Mouse (Mus musculus) lung, adult 2 months (tissue): ENCODE measurements around the gene Kmt5b. TPM values are rescaled to one million over a fixed set of nuclear protein-coding genes. Genes with fewer than 3 reads are reported as not detected.

Source experiments
- DNase-seq: peaks from one replicate; pipeline ENCODE4 v3.0.0; 2022
- H3K4me1 ChIP-seq: fragments of 200-500 bp; 2 replicates; pipeline ENCODE4 v1.6.1; 2011; ENCODE audit warnings: low read length; ENCODE audit not compliant: control insufficient read depth, insufficient read depth
- H3K4me3 ChIP-seq: fragments of 200-500 bp; replicated peaks from 2 replicates; pipeline ENCODE3; 2011; ENCODE audit warnings: low read depth, mild to moderate bottlenecking, control low read depth, low read length; ENCODE audit errors: extremely low read depth
- CTCF ChIP-seq: fragments of 200-500 bp; IDR thresholded peaks from 2 replicates; pipeline ENCODE4 v1.5.1; 2011; ENCODE audit warnings: mild to moderate bottlenecking, low read length, control low read depth; ENCODE audit not compliant: insufficient read depth
- POLR2A ChIP-seq: fragments of 200-500 bp; IDR thresholded peaks from 2 replicates; pipeline ENCODE4 v1.6.1; 2011; ENCODE audit warnings: low read depth, mild to moderate bottlenecking, control low read depth, low read length, borderline replicate concordance; ENCODE audit errors: extremely low read depth
- WGBS: fragments of 180-500 bp; shearing (Covaris S2); methylation state at CpG from one replicate; pipeline ENCODE4 v1.1.7; 2018; 5-methylcytosine and 5-hydroxymethylcytosine counted together
- polyA plus RNA-seq: library from polyadenylated mRNA; depleted of rRNA; stranded (reverse); fragments of >200 nt; gene quantifications from 2 replicates; pipeline ENCODE4 v1.2.3, GENCODE M21; 2012

Gene Kmt5b
- polyA plus RNA-seq, 1 experiment: 23.7 TPM

DNA sequence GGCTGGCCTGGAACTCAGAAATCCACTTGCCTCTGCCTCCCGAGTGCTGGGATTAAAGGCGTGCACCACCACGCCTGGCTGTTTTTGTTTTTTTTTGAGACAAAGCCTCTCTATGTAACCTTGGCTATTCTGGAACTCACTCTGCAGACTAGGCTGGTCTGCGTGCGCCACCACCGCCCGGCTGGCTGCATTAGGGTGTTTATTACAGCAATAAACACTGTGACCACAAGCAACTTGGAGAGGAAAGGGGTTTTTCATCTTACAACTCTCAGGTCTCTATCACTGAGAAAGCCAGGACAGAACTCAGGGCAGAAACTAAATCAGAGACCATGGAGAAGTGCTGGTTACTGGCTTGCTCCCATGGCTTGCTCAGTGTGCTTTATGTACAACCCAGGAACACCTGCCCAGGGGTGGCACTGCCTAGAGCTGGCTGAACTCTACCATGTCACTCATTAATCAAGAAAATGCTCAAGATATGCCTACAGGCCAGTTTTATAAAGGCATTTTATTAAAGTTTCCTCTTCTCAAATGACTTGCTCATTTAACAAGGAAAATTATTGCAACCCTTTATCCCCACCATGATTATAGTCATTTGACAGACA, 81.1 kb downstream of the Kmt5b start:
- no peak for DNase-seq
- Histone ChIP-seq H3K4me1 (peaks cover 4% of the 10 kb centered on the region), H3K4me3 (no peak overlapping the region)
- TF ChIP-seq CTCF: no peak
- TF ChIP-seq POLR2A: no peak
- WGBS: 81% methylated on average over 7 of the region's 7 CpGs

DNA sequence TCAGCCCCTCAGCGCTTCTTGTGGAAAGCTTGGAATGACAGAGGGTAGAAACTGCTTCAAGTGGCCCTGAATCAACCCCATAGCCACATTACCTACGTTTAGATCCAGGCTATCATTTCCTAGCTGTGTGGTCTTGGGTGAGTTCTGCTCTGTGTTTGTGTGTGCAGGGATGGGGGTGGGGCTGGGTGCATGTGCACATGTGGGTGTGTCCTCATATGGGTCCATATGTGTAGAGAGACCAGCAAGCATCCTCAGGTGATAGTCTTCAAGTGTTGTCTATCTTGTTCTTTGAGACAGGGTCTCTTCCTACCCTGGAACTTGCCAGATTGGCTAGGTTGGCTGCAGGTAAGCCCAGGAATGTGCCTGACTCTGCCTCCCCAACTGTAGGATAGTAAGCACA, 82.0 kb downstream of the Kmt5b start:
- no peak for DNase-seq
- TF ChIP-seq POLR2A (no peak), CTCF (no peak)
- 81% methylated on average over 2 of the region's 2 CpGs for WGBS
- Histone ChIP-seq H3K4me3 (no peak overlapping the region), H3K4me1 (peaks cover 4% of the 10 kb centered on the region)

DNA sequence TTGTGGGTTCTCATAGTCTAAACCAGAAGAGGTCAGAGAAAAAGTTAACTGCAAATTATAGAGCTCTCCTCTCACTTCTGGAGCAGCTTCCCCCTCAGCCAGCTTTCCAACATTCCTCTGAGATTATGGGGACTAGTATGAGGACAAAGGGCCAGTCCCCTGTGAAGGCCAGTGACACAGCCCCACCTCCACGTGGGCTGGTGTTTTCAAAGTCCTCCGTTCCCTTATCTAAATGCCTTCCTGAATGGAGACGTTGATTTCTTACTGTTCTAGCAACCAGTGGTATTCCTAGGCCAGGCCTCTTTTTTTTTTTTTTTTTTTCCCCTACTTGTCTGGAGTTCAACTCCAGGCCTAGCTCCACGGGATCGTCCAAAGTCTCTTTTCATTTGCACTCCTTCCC, 82.9 kb downstream of the Kmt5b start:
- peaks cover 4% of the 10 kb centered on the region for H3K4me1 ChIP-seq
- no peak overlapping the region for H3K4me3 ChIP-seq
- DNase-seq: no peak
- 49% methylated on average over 5 of the region's 5 CpGs for WGBS
- no peak for TF ChIP-seq POLR2A
- no peak for TF ChIP-seq CTCF

- 5% methylated on average over 19 of the region's 19 CpGs for WGBS
- no peak for DNase-seq
- TF ChIP-seq POLR2A (0 out of 2 replicates have a peak, but pooled peaks have one; percentile 8), CTCF (no peak)
- peak overlapping the region; percentile 82 for H3K4me3 ChIP-seq
- peaks cover 6% of the 10 kb centered on the region for H3K4me1 ChIP-seq
These were observed 83.7 kb downstream of the Kmt5b start for GRCm38 (mm10) chr19:3850847-3851469.

GRCm38 (mm10) chr19:3851502-3851962, 84.3 kb downstream of the Kmt5b start, which contains the start of gene Chka:
Gene Chka, plus strand, starts transcription at chr19:3851773.
- WGBS: under 1% methylated on average over 53 of the region's 54 CpGs
- peak within 1 kb of the TSS; percentile 95 for H3K4me3 ChIP-seq
- peak; percentile 94 for DNase-seq
- peaks cover 6% of the 10 kb centered on the region for H3K4me1 ChIP-seq
- TF ChIP-seq CTCF (no peak), POLR2A (peak; percentile 95)

DNA sequence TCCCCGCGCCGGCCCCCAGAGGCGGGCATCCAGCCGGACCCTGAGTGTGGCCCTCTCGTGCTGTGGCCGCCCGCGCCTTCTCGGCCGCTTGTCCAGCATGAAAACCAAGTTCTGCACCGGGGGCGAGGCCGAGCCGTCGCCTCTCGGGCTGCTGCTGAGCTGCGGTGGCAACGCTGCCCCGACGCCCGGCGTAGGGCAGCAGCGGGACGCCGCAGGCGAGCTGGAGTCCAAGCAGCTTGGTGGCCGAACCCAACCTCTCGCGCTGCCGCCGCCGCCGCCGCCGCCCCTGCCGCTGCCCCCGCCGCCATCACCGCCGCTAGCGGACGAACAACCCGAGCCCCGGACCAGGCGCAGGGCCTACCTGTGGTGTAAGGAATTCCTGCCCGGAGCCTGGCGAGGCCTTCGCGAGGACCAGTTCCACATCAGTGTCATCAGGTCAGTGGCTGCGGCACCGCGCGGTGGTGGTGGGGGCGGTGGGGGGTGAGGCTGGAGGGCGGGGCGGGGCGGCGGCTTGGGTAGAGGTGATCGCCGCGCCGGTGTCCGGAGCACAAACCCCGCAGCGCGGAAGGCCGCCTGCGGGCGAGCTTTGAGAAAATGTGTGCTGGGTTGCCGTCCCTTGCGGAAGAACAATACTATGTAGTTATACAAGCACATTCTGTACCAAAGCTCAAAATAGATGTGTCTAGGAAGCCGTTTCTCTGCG, 84.9 kb downstream of the Kmt5b start:
- peaks cover 7% of the 10 kb centered on the region for H3K4me1 ChIP-seq
- H3K4me3 ChIP-seq: peak overlapping the region; percentile 95
- TF ChIP-seq CTCF: no peak
- TF ChIP-seq POLR2A: 0 out of 2 replicates have a peak, but pooled peaks have one; percentile 18
- peak; percentile 72 for DNase-seq
- under 1% methylated on average over 72 of the region's 74 CpGs for WGBS

DNA sequence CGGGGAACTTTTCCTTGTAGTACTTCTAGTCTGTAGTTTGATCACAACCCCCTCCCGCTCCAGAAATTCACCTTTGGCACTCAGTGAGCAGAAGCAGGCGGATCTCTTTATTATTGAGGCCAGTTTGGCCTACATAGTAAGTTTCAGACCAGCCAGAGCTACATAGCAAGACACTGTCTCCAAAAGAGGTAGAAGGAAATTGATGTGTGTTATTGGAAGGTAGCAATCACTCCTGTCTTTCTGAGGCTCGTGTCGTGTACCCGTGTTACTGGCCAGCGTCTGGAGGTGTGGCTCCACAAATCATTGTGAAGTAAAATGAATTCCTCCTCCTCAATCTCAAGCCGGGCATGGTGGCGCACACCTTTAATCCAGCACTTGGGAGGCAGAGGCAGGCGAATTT, 85.9 kb downstream of the Kmt5b start:
- DNase-seq: no peak
- TF ChIP-seq POLR2A (no peak), CTCF (no peak)
- Histone ChIP-seq H3K4me1 (peaks cover 10% of the 10 kb centered on the region), H3K4me3 (peak overlapping the region; percentile 27)
- 70% methylated on average over 10 of the region's 10 CpGs for WGBS

- TF ChIP-seq POLR2A: no peak
- no peak for TF ChIP-seq CTCF
- Histone ChIP-seq H3K4me1 (peaks cover 10% of the 10 kb centered on the region), H3K4me3 (no peak overlapping the region)
- WGBS: 70% methylated on average over 1 of the region's 1 CpGs
- DNase-seq: no peak
These were observed 86.7 kb downstream of the Kmt5b start for GRCm38 (mm10) chr19:3853891-3854290.

DNA sequence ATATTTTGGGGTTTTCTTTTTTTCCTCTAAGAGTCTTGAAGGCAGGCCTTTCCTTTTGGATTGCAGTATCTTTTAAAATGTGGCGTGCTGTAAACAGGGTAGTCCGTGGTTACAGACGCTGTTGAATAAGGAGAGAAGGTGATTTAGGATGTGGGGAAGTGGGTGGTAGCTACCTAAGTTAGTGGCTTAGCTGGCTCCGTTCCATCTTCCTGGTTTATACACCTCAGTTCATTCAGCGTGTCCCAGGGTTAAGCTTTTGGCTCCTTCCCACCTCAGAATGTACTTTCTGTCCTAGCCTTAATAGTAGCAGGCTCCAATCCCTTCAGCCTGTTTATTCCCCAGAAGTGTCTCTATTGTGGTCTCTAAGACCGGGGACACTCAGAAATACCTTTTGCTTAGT, 87.9 kb downstream of the Kmt5b start:
- Histone ChIP-seq H3K4me1 (peaks cover 10% of the 10 kb centered on the region), H3K4me3 (no peak overlapping the region)
- 45% methylated on average over 6 of the region's 6 CpGs for WGBS
- TF ChIP-seq POLR2A: no peak
- TF ChIP-seq CTCF: no peak
- DNase-seq: no peak

GRCm38 (mm10) chr19:3855601-3856000, 88.4 kb downstream of the Kmt5b start:
- DNase-seq: no peak
- 30% methylated on average over 4 of the region's 4 CpGs for WGBS
- TF ChIP-seq CTCF (no peak), POLR2A (no peak)

More at GRCm38 (mm10) chr19:3855601-3856000, 88.4 kb downstream of the Kmt5b start:
- no peak overlapping the region for H3K4me3 ChIP-seq
- H3K4me1 ChIP-seq: peaks cover 10% of the 10 kb centered on the region
